Mouse (Mus musculus): ENCODE results near the gene Ces2b.

- TF ChIP-seq CTCF (conservative IDR thresholded peaks at IDR 0.05; ENCODE audit: low read length) (no peak), NANOG (IDR thresholded peaks at IDR 0.05; ENCODE audit: borderline replicate concordance, low read length) (no peak), POU5F1 (IDR thresholded peaks at IDR 0.05; ENCODE audit: borderline replicate concordance, low read length) (no peak)
These were observed 21.9 kb upstream of the Ces2b start for GRCm38 (mm10) chr8:104809436-104809835.
